Mouse (Mus musculus) olfactory bulb, adult 2 months (tissue): ENCODE results near the gene Ezh1.

Experiments
- CTCF ChIP-seq: fragments of 200-500 bp; IDR thresholded peaks from 2 replicates; pipeline ENCODE4 v1.5.1; 2012; ENCODE audit warnings: low read depth, mild to moderate bottlenecking, low read length, moderate library complexity; ENCODE audit not compliant: insufficient read depth
- POLR2A ChIP-seq: fragments of 200-500 bp; IDR thresholded peaks from 2 replicates; pipeline ENCODE4 v1.6.1; 2012; ENCODE audit warnings: mild to moderate bottlenecking, low read depth, low read length, moderate library complexity; ENCODE audit not compliant: insufficient read depth

GRCm38 (mm10) chr11:101187541-101187940 lies 38.7 kb downstream of the Ezh1 start:
- TF ChIP-seq POLR2A (no peak), CTCF (no peak)
